In the genomic region with DNA sequence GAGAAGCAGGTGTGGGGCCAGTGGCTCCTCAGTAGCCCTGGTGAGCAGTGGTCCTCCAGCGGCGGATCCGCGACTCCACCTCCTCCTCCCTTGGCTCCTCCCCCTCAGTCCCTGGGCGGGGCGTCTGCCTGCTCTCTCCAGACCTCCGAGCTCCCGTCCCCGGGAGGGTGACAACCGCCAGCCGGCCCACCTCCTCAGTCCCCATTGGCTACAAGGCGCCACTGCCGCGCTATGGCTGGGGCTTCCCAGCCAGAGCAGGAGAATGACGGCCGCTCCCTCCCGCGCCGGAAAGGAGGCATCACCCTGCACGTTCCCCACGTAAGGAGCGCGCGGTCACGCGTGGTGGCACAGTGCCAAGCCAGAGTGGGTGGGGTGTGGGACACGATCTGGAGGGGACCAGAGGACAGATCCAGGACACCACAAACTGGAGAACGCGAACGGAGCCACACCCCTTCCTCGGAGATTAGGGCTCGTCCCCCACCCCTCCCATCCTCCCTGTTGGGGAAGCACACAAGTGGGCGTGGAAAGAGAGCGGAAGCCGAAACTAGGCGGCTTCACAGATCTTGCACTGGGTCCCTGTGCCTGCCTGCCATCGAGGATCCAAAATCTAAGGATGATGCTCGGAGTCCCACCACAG, we compare ENCODE assay signal across 8 mouse cellular contexts. TPM values are rescaled to one million over a fixed set of nuclear protein-coding genes. Genes with fewer than 3 reads are reported as not detected.
DNase-seq lines count a peak whose midpoint lies in the region; ATAC-seq and TF ChIP-seq lines count a peak whose summit lies in the region.

No protein-coding gene starts in this region.

- TF ChIP-seq POLR2A in cortical plate, adult 2 months (IDR thresholded peaks at IDR 0.05; ENCODE audit: extremely low read depth, insufficient read depth, low read length), result peak; percentile 87

- TF ChIP-seq CTCF in cortical plate, adult 2 months (IDR thresholded peaks at IDR 0.05; ENCODE audit: extremely low read depth, insufficient read depth, low read length), result no peak

- peak; percentile 83 for ATAC-seq in activated CD4-positive, CD25-positive, alpha-beta regulatory T cell, adult 4 months
- ATAC-seq in inflammation-experienced regulatory T-cells, adult 6 months, result peak; percentile 86
- peak; percentile 86 for ATAC-seq in megakaryocyte-erythroid progenitor cell, adult 5-6 weeks (replicated peaks; ENCODE audit: low FRiP score, low TSS enrichment, poor library complexity, severe bottlenecking)

- peaks cover 3% of the 10 kb centered on the region; the same call in 1 of the 2 replicates for H3K4me1 ChIP-seq in cortical plate, adult 2 months (ENCODE audit: control insufficient read depth, insufficient read depth, low read length)

- peak overlapping the region; percentile 72 for H3K27ac ChIP-seq in cortical plate, adult 2 months (ENCODE audit: insufficient read depth, low read length)

- peak overlapping the region; percentile 53 for H3K4me3 ChIP-seq in cortical plate, adult 2 months (ENCODE audit: insufficient read depth, low read length)

- intact Hi-C loops in left cerebral cortex, postnatal 10 days (cut with DNase I), result loop anchor here (5.0 kb wide), 1 partner anchor 67 kb away; no protein-coding TSS in a partner anchor

- DNase-seq in gastrocnemius, postnatal 10 days, result peak; percentile 97
- peak; percentile 96 to 99 for DNase-seq in left cerebral cortex, postnatal 10 days (ENCODE audit: extremely low spot score in 1 of 2, low spot score in 2 of 2)
- DNase-seq in right cerebral cortex, postnatal 25 days, result peak; percentile 98
- DNase-seq in urinary bladder, postnatal 4 days (ENCODE audit: low spot score in 2 of 2), result peak; percentile 98 to 99

RNA-seq across cellular contexts. Expression of a gene that starts 39.5 kb away (rescaled TPM):
- 10 to 100 TPM; 52.7 to 92.5 TPM for polyA plus RNA-seq in activated CD4-positive, CD25-positive, alpha-beta regulatory T cell, adult 4 months (2017; shearing (Covaris generic))
- 223 and 232 TPM in 2 replicates for polyA plus RNA-seq in cortical plate, adult 2 months (2012; rRNA removed)
- 10 to 100 TPM; 17.8 to 22.5 TPM for total RNA-seq in gastrocnemius, postnatal 10 days (2021)
- polyA plus RNA-seq in inflammation-experienced regulatory T-cells, adult 6 months (2017; shearing (Covaris generic)), result 100 to 1,000 TPM in 1 of 3 experiments, 10 to 100 TPM in 2; 64.3 to 101 (median 74.8) TPM
- 100 to 1,000 TPM; 309 to 314 TPM for total RNA-seq in left cerebral cortex, postnatal 10 days (2021)
- total RNA-seq in megakaryocyte-erythroid progenitor cell, adult 5-6 weeks (2014; fragmentation: Nextera tagmentation), result 212 and 217 TPM in 2 replicates
- total RNA-seq in megakaryocyte-erythroid progenitor cell, adult 5-6 weeks (2017), result 295 and 330 TPM in 2 replicates

Comparison
In these comparisons a context has a peak if more than half of its experiments do, and no peak if none do; other contexts are left out.
1. Peak in every context shown above with its lines: DNase-seq, ATAC-seq, H3K4me3 ChIP-seq and H3K27ac ChIP-seq.
2. RNA of a gene that starts 39.5 kb away (total RNA-seq): 212 to 330 TPM in megakaryocyte-erythroid progenitor cell, adult 5-6 weeks and 309 to 314 TPM in left cerebral cortex, postnatal 10 days; 17.8 to 22.5 TPM in gastrocnemius, postnatal 10 days; every median in the first group is over 4 times any median in the second.